Mouse (Mus musculus): ENCODE measurements at regions not wholly inside any gene's neighbourhood (a gene's known extent, or its start where the extent isn't known, plus 50 kb on each side); places are given as distances from the start of the nearest gene placed in this dataset.

- TF ChIP-seq CTCF (IDR thresholded peaks at IDR 0.05; ENCODE audit: control insufficient read depth, insufficient read depth, low read length): no peak
- no peak for TF ChIP-seq POLR2A (IDR thresholded peaks at IDR 0.05; ENCODE audit: borderline replicate concordance, control insufficient read depth, low read depth, low read length)
Measured at GRCm38 (mm10) chr7:70176086-70176485, 190.4 kb downstream of the Nr2f2 start.

Data from bone marrow, adult 2 months (tissue).